Comparison of ENCODE assay signal across 9 mouse cellular contexts in genomic region chr11:98051611-98052128, GRCm38 (mm10). TPM values are rescaled to one million over a fixed set of nuclear protein-coding genes. Genes with fewer than 3 reads are reported as not detected.
DNase-seq lines count a peak whose midpoint lies in the region; ATAC-seq and TF ChIP-seq lines count a peak whose summit lies in the region.
"Had no signal": no experiment of that assay in that cellular context is flagged by ENCODE, and none has a peak within 500 bp of the region (broad histone marks: within the 10 kb centered on the region; RNA-seq: fewer than 3 reads in every experiment).

No protein-coding gene starts in this region.

- H3K9ac ChIP-seq in embryonic facial prominence, embryonic 11.5 days (replicated peaks; ENCODE audit: low read length), result no peak overlapping the region; the same call in 1 of the 2 replicates
- H3K9ac ChIP-seq in intestine, embryonic 16.5 days (ENCODE audit: low read depth, low read length), result no peak overlapping the region
- H3K9ac ChIP-seq in neural tube, embryonic 15.5 days (replicated peaks), result peak overlapping the region; percentile 68; the same call in 1 of the 2 replicates

- DNase-seq in left cerebral cortex, adult 2 months (ENCODE audit: extremely low spot score in 1 of 2, low spot score in 2 of 2), result no peak
- no peak for DNase-seq in left cerebral cortex, postnatal 25 days (ENCODE audit: low spot score in 2 of 2)
- DNase-seq in embryonic facial prominence, embryonic 11.5 days (ENCODE audit: low spot score), result no peak
- DNase-seq in right cerebral cortex, postnatal 10 days (ENCODE audit: low spot score in 2 of 2), result no peak
- no peak for DNase-seq in frontal cortex, postnatal 36 days (ENCODE audit: low spot score in 2 of 2)
- no peak for DNase-seq in kidney, adult 8-10 months

- H3K36me3 ChIP-seq in embryonic facial prominence, embryonic 11.5 days (replicated peaks; ENCODE audit: control insufficient read depth, insufficient read depth, low read depth, low read length), result no peaks in the 10 kb centered on the region
- no peaks in the 10 kb centered on the region for H3K36me3 ChIP-seq in intestine, embryonic 16.5 days (ENCODE audit: control insufficient read depth, insufficient read depth, low read length)
- no peaks in the 10 kb centered on the region for H3K36me3 ChIP-seq in neural tube, embryonic 15.5 days

- peaks cover 32% of the 10 kb centered on the region for H3K27me3 ChIP-seq in embryonic facial prominence, embryonic 11.5 days (ENCODE audit: control insufficient read depth, insufficient read depth, low read length)
- peaks cover 45% of the 10 kb centered on the region for H3K27me3 ChIP-seq in intestine, embryonic 16.5 days (replicated peaks; ENCODE audit: control insufficient read depth, insufficient read depth, low read length)
- peaks cover 22% of the 10 kb centered on the region for H3K27me3 ChIP-seq in neural tube, embryonic 15.5 days (replicated peaks)

- 4% methylated on average over 12 of the region's 12 CpGs for WGBS in embryonic facial prominence, embryonic 11.5 days
- WGBS in intestine, embryonic 16.5 days, result 6% methylated on average over 12 of the region's 12 CpGs
- 6% methylated on average over 12 of the region's 12 CpGs for WGBS in neural tube, embryonic 15.5 days

- no peak for TF ChIP-seq CTCF in left cerebral cortex, adult 2 months (IDR thresholded peaks at IDR 0.05)

- H3K9me3 ChIP-seq in embryonic facial prominence, embryonic 11.5 days (replicated peaks; ENCODE audit: control insufficient read depth, low read length), result no peaks in the 10 kb centered on the region
- H3K9me3 ChIP-seq in intestine, embryonic 16.5 days (ENCODE audit: control insufficient read depth, low read length), result no peaks in the 10 kb centered on the region
- no peaks in the 10 kb centered on the region for H3K9me3 ChIP-seq in neural tube, embryonic 15.5 days (replicated peaks)

- ATAC-seq in embryonic facial prominence, embryonic 11.5 days (replicated peaks; ENCODE audit: insufficient number of reproducible peaks, low FRiP score, low TSS enrichment, low read depth), result no peak
- ATAC-seq in intestine, embryonic 16.5 days, result no peak
- ATAC-seq in neural tube, embryonic 15.5 days (ENCODE audit: low FRiP score), result no peak

- peak overlapping the region; percentile 59 for H3K4me3 ChIP-seq in left cerebral cortex, adult 2 months
- peak overlapping the region; percentile 42; the same call in 1 of the 2 replicates for H3K4me3 ChIP-seq in embryonic facial prominence, embryonic 11.5 days (ENCODE audit: low read depth, low read length)
- peak overlapping the region; percentile 52; the same call in 1 of the 2 replicates for H3K4me3 ChIP-seq in intestine, embryonic 16.5 days (ENCODE audit: low read length)
- H3K4me3 ChIP-seq in neural tube, embryonic 15.5 days (replicated peaks), result peak overlapping the region; percentile 61

- H3K4me1 ChIP-seq in embryonic facial prominence, embryonic 11.5 days (ENCODE audit: control insufficient read depth, insufficient read depth, low read length), result peaks cover 5% of the 10 kb centered on the region; the same call in 1 of the 2 replicates
- H3K4me1 ChIP-seq in intestine, embryonic 16.5 days (ENCODE audit: control insufficient read depth, insufficient read depth, low read length), result peaks cover 9% of the 10 kb centered on the region
- H3K4me1 ChIP-seq in neural tube, embryonic 15.5 days, result peaks cover 44% of the 10 kb centered on the region

- intact Hi-C loops in left cerebral cortex, adult 2 months (cut with DNase I), result no loop called here
- intact Hi-C loops in left cerebral cortex, postnatal 25 days (cut with DNase I), result no loop called here

- H3K27ac ChIP-seq in left cerebral cortex, adult 2 months, result peak overlapping the region; percentile 51; the same call in 1 of the 2 replicates
- no peak overlapping the region for H3K27ac ChIP-seq in embryonic facial prominence, embryonic 11.5 days (replicated peaks; ENCODE audit: low read depth, low read length)
- no peak overlapping the region for H3K27ac ChIP-seq in intestine, embryonic 16.5 days (ENCODE audit: low read length)
- H3K27ac ChIP-seq in neural tube, embryonic 15.5 days (replicated peaks), result no peak overlapping the region

- H3K4me2 ChIP-seq in embryonic facial prominence, embryonic 11.5 days (ENCODE audit: low read depth, low read length), result no peak overlapping the region; the same call in 1 of the 2 replicates
- peak overlapping the region; percentile 74; the same call in 1 of the 2 replicates for H3K4me2 ChIP-seq in intestine, embryonic 16.5 days (ENCODE audit: low read depth, low read length)
- H3K4me2 ChIP-seq in neural tube, embryonic 15.5 days, result peak overlapping the region; percentile 74

RNA-seq across cellular contexts. Expression of gene Stac2, which starts 1.6 kb away (rescaled TPM):
- 10 to 100 TPM; 97.3 to 99.9 TPM for total RNA-seq in left cerebral cortex, adult 2 months (2021)
- 10 to 100 TPM; 63.4 to 76.9 TPM for total RNA-seq in left cerebral cortex, postnatal 25 days (2021)
- 0.18 and 0.69 TPM in 2 replicates for polyA plus RNA-seq in embryonic facial prominence, embryonic 11.5 days (2014; fragmentation: Nextera tagmentation; extraction: Ambion mirVana)
- 0.29 TPM in 2 replicates for polyA plus RNA-seq in intestine, embryonic 16.5 days (2015; fragmentation: Nextera tagmentation; extraction: Ambion mirVana)
- 15.8 and 18.2 TPM in 2 replicates for polyA plus RNA-seq in neural tube, embryonic 15.5 days (2015; fragmentation: Nextera tagmentation; extraction: Ambion mirVana)
- total RNA-seq: hematopoietic stem cell, adult 5-6 weeks had no signal

RNA-seq across cellular contexts. Expression of gene Rpl19, which starts 25.2 kb away (rescaled TPM):
- 100 to 1,000 TPM; 560 to 591 TPM for total RNA-seq in left cerebral cortex, adult 2 months (2021)
- total RNA-seq in left cerebral cortex, postnatal 25 days (2021), result 100 to 1,000 TPM; 560 to 589 TPM
- 1,089 and 1,111 TPM in 2 replicates for polyA plus RNA-seq in embryonic facial prominence, embryonic 11.5 days (2014; fragmentation: Nextera tagmentation; extraction: Ambion mirVana)
- polyA plus RNA-seq in intestine, embryonic 16.5 days (2015; fragmentation: Nextera tagmentation; extraction: Ambion mirVana), result 990 and 1,058 TPM in 2 replicates
- 655 and 750 TPM in 2 replicates for polyA plus RNA-seq in neural tube, embryonic 15.5 days (2015; fragmentation: Nextera tagmentation; extraction: Ambion mirVana)

RNA-seq across cellular contexts. Expression of gene Cacnb1, which starts 28.8 kb away (rescaled TPM):
- total RNA-seq in left cerebral cortex, adult 2 months (2021), result 100 to 1,000 TPM; 150 to 170 TPM
- 100 to 1,000 TPM; 155 to 167 TPM for total RNA-seq in left cerebral cortex, postnatal 25 days (2021)
- 6.5 and 6.6 TPM in 2 replicates for polyA plus RNA-seq in embryonic facial prominence, embryonic 11.5 days (2014; fragmentation: Nextera tagmentation; extraction: Ambion mirVana)
- polyA plus RNA-seq in intestine, embryonic 16.5 days (2015; fragmentation: Nextera tagmentation; extraction: Ambion mirVana), result 5.1 TPM in 2 replicates
- polyA plus RNA-seq in neural tube, embryonic 15.5 days (2015; fragmentation: Nextera tagmentation; extraction: Ambion mirVana), result 50.9 and 63.0 TPM in 2 replicates

RNA-seq across cellular contexts. Expression of gene Arl5c, which starts 55.7 kb away (rescaled TPM):
- total RNA-seq in left cerebral cortex, adult 2 months (2021), result 1 to 10 TPM; 1.2 TPM
- 1 to 10 TPM in 1 of 2 experiments, under 1 TPM in 1; 0.89 to 1.7 TPM for total RNA-seq in left cerebral cortex, postnatal 25 days (2021)
- polyA plus RNA-seq in embryonic facial prominence, embryonic 11.5 days (2014; fragmentation: Nextera tagmentation; extraction: Ambion mirVana), result 4.6 and 5.7 TPM in 2 replicates
- polyA plus RNA-seq in intestine, embryonic 16.5 days (2015; fragmentation: Nextera tagmentation; extraction: Ambion mirVana), result 9.0 and 9.9 TPM in 2 replicates
- polyA plus RNA-seq in neural tube, embryonic 15.5 days (2015; fragmentation: Nextera tagmentation; extraction: Ambion mirVana), result 11.8 and 14.0 TPM in 2 replicates
